ENCODE assay signal across 19 mouse cellular contexts in the genomic region with DNA sequence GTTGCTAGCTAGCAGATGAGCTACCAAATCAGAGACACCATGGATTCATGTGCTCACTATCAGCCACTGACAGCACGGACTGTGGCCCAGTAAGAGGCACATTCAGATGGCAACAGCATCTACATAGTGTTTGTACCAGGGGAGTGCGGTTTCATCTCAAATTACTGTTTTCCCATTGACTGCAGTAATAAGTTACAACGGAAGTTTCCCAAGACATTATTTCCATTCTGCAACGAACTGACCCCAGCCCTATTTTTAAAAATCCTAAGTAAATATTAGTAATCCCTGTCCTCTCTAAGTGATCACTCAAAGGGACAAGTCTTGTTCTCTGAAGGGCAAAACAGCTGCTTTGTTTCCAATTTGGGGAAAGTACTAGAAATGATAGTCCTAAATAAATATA.
"Had no signal": no experiment of that assay in that cellular context is flagged by ENCODE, and none has a peak within 500 bp of the region (broad histone marks: within the 10 kb centered on the region; RNA-seq: fewer than 3 reads in every experiment).

No protein-coding gene starts in this region.

- H3K9me3 ChIP-seq: liver, embryonic 12.5 days; midbrain, embryonic 10.5 days; midbrain, embryonic 12.5 days; neural tube, embryonic 13.5 days; neural tube, embryonic 15.5 days had no signal

- ATAC-seq: liver, embryonic 12.5 days; midbrain, embryonic 16.5 days had no signal

- H3K4me2 ChIP-seq: liver, embryonic 12.5 days; midbrain, embryonic 12.5 days; neural tube, embryonic 13.5 days; neural tube, embryonic 15.5 days had no signal

- H3K4me3 ChIP-seq: liver, embryonic 12.5 days; midbrain, embryonic 10.5 days; midbrain, embryonic 12.5 days; myocyte; neural tube, embryonic 13.5 days; neural tube, embryonic 15.5 days had no signal

- DNase-seq: lung, adult 18-20 months; lung, postnatal 4 days; midbrain, embryonic 14.5 days; retina, postnatal 1 day; right cerebral cortex, adult 18-20 months; right cerebral cortex, postnatal 25 days; right cerebral cortex, postnatal 4 days; spleen, adult 18-20 months; thymus, adult 18-20 months; thymus, postnatal 14 days; thymus, postnatal 36 days had no signal

- H3K9ac ChIP-seq: liver, embryonic 12.5 days; liver, embryonic 14.5 days; midbrain, embryonic 12.5 days; neural tube, embryonic 13.5 days; neural tube, embryonic 15.5 days had no signal

- H3K4me1 ChIP-seq: liver, embryonic 12.5 days; midbrain, embryonic 12.5 days; neural tube, embryonic 13.5 days; neural tube, embryonic 15.5 days had no signal

- H3K36me3 ChIP-seq: liver, embryonic 12.5 days; midbrain, embryonic 10.5 days; midbrain, embryonic 12.5 days; neural tube, embryonic 13.5 days; neural tube, embryonic 15.5 days had no signal

- H3K27ac ChIP-seq: liver, embryonic 12.5 days; liver, embryonic 14.5 days; midbrain, embryonic 10.5 days; midbrain, embryonic 12.5 days; neural tube, embryonic 13.5 days; neural tube, embryonic 15.5 days had no signal

- H3K27me3 ChIP-seq: liver, embryonic 12.5 days; neural tube, embryonic 13.5 days; neural tube, embryonic 15.5 days had no signal
